Mouse (Mus musculus): Measurements from ENCODE around the gene Pcbd2.

Gene Pcbd2

DNA sequence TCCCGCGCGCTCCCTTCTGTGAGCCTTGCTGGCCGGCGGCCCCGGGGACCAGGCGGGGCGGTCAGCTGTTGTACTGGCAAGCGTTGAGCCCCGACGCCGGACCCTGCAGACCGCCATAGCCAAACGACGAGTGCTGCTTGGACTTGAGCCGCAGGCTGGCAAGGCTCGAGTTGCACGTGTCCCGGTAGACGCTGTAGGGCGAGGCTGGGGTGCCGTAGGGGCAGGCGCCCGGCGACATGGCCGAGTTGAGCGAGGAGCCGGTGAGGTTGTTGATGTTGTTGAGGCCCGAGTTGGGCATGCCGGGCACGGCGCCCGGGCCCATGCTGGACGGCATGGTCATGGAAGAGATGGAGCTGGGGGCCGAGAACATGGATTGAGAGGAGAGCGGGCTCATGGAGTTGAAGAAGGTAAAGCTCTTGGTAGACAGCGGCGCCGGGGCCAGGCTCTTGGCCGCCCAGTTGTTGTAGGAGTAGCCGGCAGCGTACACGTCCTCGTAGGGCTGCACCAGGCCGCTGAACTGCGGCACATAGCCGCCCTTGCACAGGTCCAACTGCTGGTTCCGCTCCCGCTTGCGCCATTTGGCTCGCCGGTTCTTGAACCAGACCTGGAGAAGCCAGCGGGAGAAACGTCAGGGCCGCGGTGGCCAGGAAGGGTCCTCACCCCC lies 99.0 kb downstream of the Pcbd2 start:
- DNase-seq (ENCODE audit: low read depth), result no peak

Measured in c-Kit-positive CD71-negative TER-119-negative erythroid progenitor cells, embryonic 14.5 days (primary cell).